Mouse (Mus musculus) hindbrain, embryonic 14.5 days (tissue): ENCODE results near the gene Tnk2. TPM values are rescaled to one million over a fixed set of nuclear protein-coding genes. Genes with fewer than 3 reads are reported as not detected.
"Not testable (repeated sequence)": the region's sequence is repeated elsewhere in the genome, so short reads cannot be mapped to it uniquely, and the experiment has no call there.

Experiments used
- ATAC-seq: fragments of 200-750 bp; cut with Nextera tagmentation; 2 replicates; pipeline ENCODE4 v1.8.0; 2017; ENCODE audit warnings: moderate number of reproducible peaks, mild to moderate bottlenecking, moderate TSS enrichment, moderate library complexity; ENCODE audit not compliant: low FRiP score
- DNase-seq: peaks from one replicate; pipeline ENCODE4 v3.0.0-alpha.2; 2015; ENCODE audit warnings: low spot score
- H3K27ac ChIP-seq: fragments of 300-500 bp; sonication (generic); 2 replicates; pipeline ENCODE4 v1.5.1; 2014; ENCODE audit warnings: mild to moderate bottlenecking, moderate library complexity
- H3K27me3 ChIP-seq: fragments of 300-500 bp; sonication (generic); 2 replicates; pipeline ENCODE4 v1.6.1; 2014; ENCODE audit warnings: mild to moderate bottlenecking, low read length, mixed read lengths; ENCODE audit not compliant: control insufficient read depth, insufficient read depth
- H3K36me3 ChIP-seq: fragments of 300-500 bp; sonication (generic); replicated peaks from 2 replicates; pipeline ENCODE4 v1.6.1; 2014; ENCODE audit not compliant: control insufficient read depth, insufficient read depth
- H3K4me1 ChIP-seq: fragments of 300-500 bp; sonication (generic); replicated peaks from 2 replicates; pipeline ENCODE4 v1.6.1; 2014; ENCODE audit warnings: antibody characterized with exemption, low read length, mixed read lengths; ENCODE audit not compliant: control insufficient read depth, insufficient read depth
- H3K4me2 ChIP-seq: fragments of 300-500 bp; sonication (generic); replicated peaks from 2 replicates; pipeline ENCODE4 v1.6.1; 2014; ENCODE audit warnings: mild to moderate bottlenecking, moderate library complexity
- H3K4me3 ChIP-seq: fragments of 300-500 bp; sonication (generic); replicated peaks from 2 replicates; pipeline ENCODE4 v1.5.1; 2014; ENCODE audit warnings: mild to moderate bottlenecking, low read length
- H3K9ac ChIP-seq: fragments of 300-500 bp; sonication (generic); 2 replicates; pipeline ENCODE4 v1.6.1; 2014
- H3K9me3 ChIP-seq: fragments of 300-500 bp; sonication (generic); 2 replicates; pipeline ENCODE4 v1.6.1; 2016; ENCODE audit warnings: low read length; ENCODE audit not compliant: control insufficient read depth
- whole genome bisulfite sequencing: fragments of 180-500 bp; shearing (Covaris S2); extraction: QIAGEN DNeasy Blood & Tissue Kit; methylation state at CpG from one replicate; pipeline ENCODE4 v1.1.7; 2014; 5-methylcytosine and 5-hydroxymethylcytosine counted together
- polyA plus RNA-seq: library from polyadenylated mRNA; unstranded; fragments of >200 nt; fragmentation: Nextera tagmentation; extraction: Ambion mirVana; gene quantifications from 2 replicates; pipeline ENCODE4 v1.2.1, GENCODE M21; 2014

The Tnk2 gene
- polyA plus RNA-seq, 1 experiment from 2014 or later: 20.0 TPM

DNA sequence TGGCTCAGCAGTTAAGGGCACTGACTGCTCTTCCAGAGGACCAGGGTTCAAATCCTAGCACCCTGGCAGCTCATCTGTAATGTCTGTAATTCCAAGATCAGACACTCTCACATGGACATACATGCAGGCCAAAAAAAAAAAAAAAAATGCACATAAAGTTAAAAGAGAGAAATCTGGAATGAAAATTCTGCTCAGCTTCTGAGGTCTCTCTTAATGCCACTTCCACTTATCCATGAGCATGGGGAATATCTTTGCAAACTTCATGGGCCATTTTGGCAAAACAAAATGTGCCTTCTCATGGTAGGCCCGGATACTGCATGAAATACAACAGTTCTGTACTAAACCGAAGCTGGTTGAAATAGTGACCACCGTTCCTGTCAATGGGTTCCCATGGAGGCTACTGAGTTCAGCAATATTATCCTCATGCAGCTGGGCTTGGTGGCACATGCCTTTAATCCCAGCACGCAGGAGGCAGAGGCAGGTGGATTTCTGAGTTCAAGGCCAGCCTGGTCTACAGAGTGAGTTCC lies 10.1 kb upstream of the Tnk2 start:
- Histone ChIP-seq H3K9ac (no peak overlapping the region), H3K9me3 (no peaks in the 10 kb centered on the region), H3K4me1 (no peaks in the 10 kb centered on the region), H3K4me3 (no peak overlapping the region), H3K27ac (no peak overlapping the region), H3K27me3 (no peaks in the 10 kb centered on the region), H3K36me3 (peaks cover 45% of the 10 kb centered on the region), H3K4me2 (no peak overlapping the region)
- 90% methylated on average over 4 of the region's 4 CpGs for WGBS
- DNase-seq (no peak), ATAC-seq (no peak)

DNA sequence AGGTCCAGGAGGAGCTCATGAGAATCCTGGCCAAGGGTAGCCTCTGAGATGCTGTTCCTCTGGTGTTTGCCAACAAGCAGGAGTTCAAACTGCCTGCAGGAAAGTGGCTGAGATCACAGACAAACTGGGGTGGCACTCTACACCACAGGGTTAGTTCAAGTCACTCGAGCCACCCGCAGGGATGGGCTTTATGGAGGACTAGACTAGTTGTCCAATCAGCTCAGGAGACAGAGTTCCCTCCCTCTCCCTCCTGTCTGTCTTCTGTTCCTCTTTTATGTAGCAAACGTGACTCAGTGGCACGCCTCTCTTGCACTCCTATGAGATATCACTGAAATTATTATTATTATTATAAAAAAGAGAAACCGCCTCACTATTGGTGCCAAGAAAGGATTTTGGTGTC lies 9.5 kb upstream of the Tnk2 start:
- Histone ChIP-seq H3K4me3 (no peak overlapping the region), H3K36me3 (peaks cover 38% of the 10 kb centered on the region), H3K27ac (no peak overlapping the region), H3K27me3 (no peaks in the 10 kb centered on the region), H3K4me1 (no peaks in the 10 kb centered on the region), H3K4me2 (no peak overlapping the region), H3K9ac (no peak overlapping the region), H3K9me3 (no peaks in the 10 kb centered on the region)
- ATAC-seq (no peak), DNase-seq (no peak)
- WGBS: 75% methylated on average over 5 of the region's 5 CpGs

DNA sequence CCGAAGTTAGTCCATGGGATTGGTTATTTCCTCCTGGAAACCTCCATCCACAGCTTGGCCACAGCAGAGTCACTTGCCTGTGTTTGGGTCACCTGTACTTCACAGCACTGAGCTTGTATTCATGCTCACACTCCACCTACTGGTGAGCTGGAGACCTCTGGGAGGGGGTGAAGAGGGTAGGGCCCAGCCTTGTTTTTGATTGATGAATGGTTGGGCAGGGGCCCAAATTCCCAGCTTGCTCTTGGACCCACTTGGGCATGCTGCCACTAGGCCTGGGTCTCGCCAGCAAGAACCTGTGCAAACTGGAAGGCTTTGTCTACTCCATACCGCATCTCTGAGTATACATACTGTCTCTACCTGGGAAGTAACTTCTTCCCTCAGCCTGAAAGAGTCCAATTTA lies 8.4 kb upstream of the Tnk2 start:
- Histone ChIP-seq H3K27ac (no peak overlapping the region), H3K4me1 (no peaks in the 10 kb centered on the region), H3K4me3 (no peak overlapping the region), H3K27me3 (no peaks in the 10 kb centered on the region), H3K36me3 (peaks cover 27% of the 10 kb centered on the region), H3K4me2 (no peak overlapping the region), H3K9me3 (no peaks in the 10 kb centered on the region), H3K9ac (no peak overlapping the region)
- ATAC-seq (peak; percentile 64; the same call in 1 of the 2 replicates), DNase-seq (peak; percentile 55)
- WGBS: 72% methylated on average over 3 of the region's 3 CpGs

DNA sequence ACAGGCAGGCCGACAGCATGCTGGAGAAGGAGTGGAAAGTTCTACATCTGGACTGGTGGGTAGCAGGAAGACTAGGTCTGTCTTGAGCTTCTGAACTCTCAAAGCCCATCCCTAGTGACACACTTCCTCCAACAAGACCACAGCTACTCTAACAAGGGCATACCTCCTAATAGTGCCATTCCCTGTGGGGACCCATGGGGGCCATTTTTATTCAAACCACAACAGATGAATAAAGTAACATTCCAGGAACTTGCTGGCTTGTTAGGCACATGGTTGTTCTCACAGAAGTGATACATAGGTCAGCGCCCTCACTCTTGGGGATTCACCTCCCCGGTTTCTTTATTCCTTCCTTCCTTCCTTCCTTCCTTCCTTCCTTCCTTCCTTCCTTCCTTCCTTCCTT lies 7.3 kb upstream of the Tnk2 start:
- DNase-seq (no peak), ATAC-seq (no peak)
- no peak overlapping the region for H3K4me3 ChIP-seq
- H3K36me3 ChIP-seq: peaks cover 17% of the 10 kb centered on the region
- no peaks in the 10 kb centered on the region for H3K4me1 ChIP-seq
- H3K27me3 ChIP-seq: no peaks in the 10 kb centered on the region
- H3K9ac ChIP-seq: no peak overlapping the region
- no peak overlapping the region for H3K27ac ChIP-seq
- H3K4me2 ChIP-seq: no peak overlapping the region
- WGBS: 94% methylated on average over 3 of the region's 3 CpGs
- no peaks in the 10 kb centered on the region for H3K9me3 ChIP-seq

DNA sequence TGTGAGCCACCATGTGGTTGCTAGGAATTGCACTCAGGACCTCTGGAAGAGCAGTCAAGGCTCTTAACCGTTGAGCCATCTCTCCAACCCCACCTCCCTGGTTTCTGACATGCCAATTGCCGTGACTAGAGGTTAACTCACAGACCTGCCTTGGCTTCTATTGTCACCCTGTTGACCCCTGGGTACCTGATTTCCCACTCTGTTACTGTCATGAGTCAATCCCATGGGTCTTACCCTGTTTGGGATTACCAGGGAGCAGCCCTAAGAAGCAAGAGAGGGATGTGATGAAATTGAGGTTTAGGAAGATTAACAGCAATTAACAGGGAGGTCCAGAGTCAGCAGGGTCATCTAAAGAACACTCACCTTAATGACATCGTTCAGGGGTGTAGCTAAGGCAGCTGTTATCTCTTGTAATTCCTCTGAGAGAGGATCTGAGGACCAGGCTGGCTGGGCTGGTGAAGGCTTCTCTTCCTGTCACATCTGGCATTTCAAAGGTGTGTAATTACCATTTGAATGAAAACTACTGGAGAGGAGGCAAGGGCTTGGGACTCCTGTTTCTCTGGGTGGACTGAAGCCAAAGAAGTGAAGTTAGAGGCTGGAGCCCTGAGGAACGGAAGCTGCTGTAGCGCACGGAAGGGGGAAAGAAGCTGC lies 6.7 kb upstream of the Tnk2 start:
- Histone ChIP-seq H3K27me3 (no peaks in the 10 kb centered on the region), H3K4me3 (no peak overlapping the region), H3K4me2 (no peak overlapping the region), H3K4me1 (no peaks in the 10 kb centered on the region), H3K36me3 (peaks cover 10% of the 10 kb centered on the region), H3K9me3 (no peaks in the 10 kb centered on the region), H3K9ac (no peak overlapping the region), H3K27ac (no peak overlapping the region)
- ATAC-seq (no peak), DNase-seq (no peak)
- 44% methylated on average over 6 of the region's 6 CpGs for WGBS

DNA sequence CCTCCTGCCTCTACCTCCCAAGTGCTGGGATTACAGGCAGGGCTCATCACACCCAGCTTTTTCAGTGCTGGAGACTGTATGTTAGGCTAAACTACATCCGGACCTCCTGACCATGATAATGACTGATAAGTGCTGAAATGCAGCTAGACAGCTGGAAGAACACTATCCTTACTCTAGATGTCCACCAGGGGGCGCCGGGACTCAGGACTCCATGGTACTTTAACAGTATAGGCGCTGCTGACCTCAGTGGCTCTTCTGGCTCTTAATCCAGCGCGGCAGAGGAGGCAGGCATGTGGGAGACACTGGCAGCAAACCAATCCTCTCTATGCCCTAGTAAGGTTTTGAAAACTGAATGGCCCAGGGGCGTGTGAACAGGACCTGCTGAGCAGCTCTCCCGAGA lies 5.2 kb upstream of the Tnk2 start:
- Histone ChIP-seq H3K9ac (no peak overlapping the region), H3K4me1 (peaks cover 7% of the 10 kb centered on the region), H3K4me2 (no peak overlapping the region), H3K27ac (no peak overlapping the region), H3K4me3 (no peak overlapping the region), H3K27me3 (no peaks in the 10 kb centered on the region), H3K9me3 (no peaks in the 10 kb centered on the region), H3K36me3 (no peaks in the 10 kb centered on the region)
- 11% methylated on average over 8 of the region's 8 CpGs for WGBS
- ATAC-seq (peak; percentile 69), DNase-seq (peak; percentile 86)

DNA sequence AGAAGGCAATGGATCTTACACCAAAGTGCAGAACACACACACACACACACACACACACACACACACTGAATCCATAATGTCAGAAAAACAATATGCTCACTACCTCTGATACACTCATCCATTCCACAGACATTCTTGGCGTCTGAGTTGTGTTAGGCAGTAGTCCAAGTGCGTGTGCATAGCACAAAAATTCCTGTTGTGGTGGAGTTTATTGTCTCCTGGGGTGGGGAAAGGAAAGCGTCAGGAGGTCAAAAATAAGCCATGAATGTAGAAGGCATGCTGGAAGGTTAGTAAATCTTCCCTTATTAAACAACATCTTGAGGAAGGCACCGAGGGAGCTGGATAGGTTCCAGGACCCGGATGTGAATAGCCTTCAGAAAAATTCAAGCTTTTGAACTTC lies 3.6 kb upstream of the Tnk2 start:
- Histone ChIP-seq H3K27me3 (no peaks in the 10 kb centered on the region), H3K4me2 (no peak overlapping the region), H3K9ac (no peak overlapping the region), H3K4me3 (no peak overlapping the region), H3K4me1 (peaks cover 13% of the 10 kb centered on the region), H3K27ac (no peak overlapping the region), H3K9me3 (no peaks in the 10 kb centered on the region), H3K36me3 (no peaks in the 10 kb centered on the region)
- DNase-seq (no peak), ATAC-seq (no peak)
- WGBS: 65% methylated on average over 5 of the region's 5 CpGs

DNA sequence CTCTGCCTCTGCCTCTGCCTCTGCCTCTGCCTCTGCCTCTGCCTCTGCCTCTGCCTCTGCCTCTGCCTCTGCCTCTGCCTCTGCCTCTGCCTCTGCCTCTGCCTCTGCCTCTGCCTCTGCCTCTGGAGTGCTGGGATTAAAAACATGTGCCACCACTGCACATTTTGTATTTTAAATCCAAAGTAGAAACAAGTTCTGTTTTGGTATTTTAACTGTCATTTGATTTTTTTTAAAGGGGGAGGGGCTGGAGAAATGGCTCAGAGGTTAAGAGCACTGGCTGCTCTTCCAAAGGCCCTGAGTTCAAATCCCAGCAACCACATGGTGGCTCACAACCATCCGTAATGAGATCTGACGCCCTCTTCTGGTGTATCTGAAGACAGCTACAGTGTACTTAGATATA lies 3.0 kb upstream of the Tnk2 start:
- H3K36me3 ChIP-seq, ATAC-seq: not testable (repeated sequence)
- WGBS: 79% methylated on average over 2 of the region's 2 CpGs

DNA sequence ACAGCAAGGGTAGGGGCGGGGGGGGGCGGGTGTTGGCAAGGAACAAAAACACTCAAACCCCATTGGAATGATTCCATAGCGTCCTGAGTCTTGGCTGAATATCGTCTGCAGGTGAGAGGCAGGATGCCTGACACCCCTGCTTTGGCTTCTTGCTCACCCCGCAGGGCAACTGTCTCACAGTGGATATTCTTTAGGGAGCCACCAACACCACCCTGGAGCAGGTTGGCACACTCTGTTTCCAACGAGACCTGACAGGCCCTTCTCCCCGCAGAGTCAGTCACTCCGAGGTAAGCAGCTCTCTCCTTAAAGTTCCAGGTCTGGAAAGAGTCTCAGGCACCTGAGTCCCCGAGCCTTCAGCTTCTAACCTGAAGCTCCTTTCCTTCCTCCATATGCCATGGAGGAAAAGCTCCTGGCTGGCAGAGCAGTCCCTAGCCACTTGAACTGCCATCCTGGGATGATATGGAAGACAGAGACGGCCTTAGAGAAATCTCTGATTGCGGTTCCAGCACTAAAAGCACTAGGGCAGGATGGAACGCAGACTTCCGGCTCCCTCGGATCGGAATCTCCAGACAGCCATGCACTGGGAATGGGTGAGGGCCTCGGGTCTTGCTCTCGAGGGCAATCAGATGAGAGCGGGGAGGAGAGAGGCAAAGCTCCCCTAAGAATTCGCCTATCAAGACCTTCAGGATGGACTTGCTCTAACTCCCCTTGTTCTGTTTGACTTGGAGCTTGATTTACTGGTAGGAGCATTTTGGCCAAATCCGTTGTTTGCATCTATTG lies 2.0 kb upstream of the Tnk2 start:
- ATAC-seq (no peak), DNase-seq (no peak)
- no peak overlapping the region for H3K4me2 ChIP-seq
- peaks cover 28% of the 10 kb centered on the region for H3K4me1 ChIP-seq
- H3K27ac ChIP-seq: no peak overlapping the region
- no peaks in the 10 kb centered on the region for H3K36me3 ChIP-seq
- no peaks in the 10 kb centered on the region for H3K9me3 ChIP-seq
- no peak overlapping the region for H3K4me3 ChIP-seq
- H3K9ac ChIP-seq: 0 out of 2 replicates have a peak overlapping the region, but pooled peaks have one; percentile 24
- no peaks in the 10 kb centered on the region for H3K27me3 ChIP-seq
- WGBS: 69% methylated on average over 20 of the region's 20 CpGs

More for the DNA sequence above, 3.0 kb upstream of the Tnk2 start:
- not testable (repeated sequence) for H3K4me2 ChIP-seq, H3K4me3 ChIP-seq, H3K9ac ChIP-seq, H3K27me3 ChIP-seq, H3K27ac ChIP-seq, DNase-seq, H3K9me3 ChIP-seq
- peaks cover 19% of the 10 kb centered on the region for H3K4me1 ChIP-seq
